Mouse (Mus musculus) erythroblast, adult 5-6 weeks (primary cell): Measurements from ENCODE around the gene Sipa1l3. TPM values are rescaled to one million over a fixed set of nuclear protein-coding genes. Genes with fewer than 3 reads are reported as not detected.

Experiments
- ATAC-seq: replicated peaks from 2 replicates; pipeline ENCODE4 v1.8.0; 2016; ENCODE audit warnings: moderate number of reproducible peaks, mild to moderate bottlenecking, moderate TSS enrichment, inconsistent platforms; ENCODE audit not compliant: poor library complexity, low FRiP score, severe bottlenecking
- total RNA-seq, 2 experiments: library from RNA; stranded (forward) in 1 of 2; stranded (reverse) in 1 of 2; fragments of 150-400 nt in 1 of 2; fragments of 200-764, 138-1000 nt in 1 of 2; gene quantifications; 2 replicates each; pipeline versions ENCODE4 v1.2.3 to v1.2.4; 2015 to 2017; ENCODE audit warnings: low replicate concordance in 2 of 2

Sipa1l3 gene
- total RNA-seq, 2 experiments from 2014 or later, result 5.2 to 5.4 TPM

DNA sequence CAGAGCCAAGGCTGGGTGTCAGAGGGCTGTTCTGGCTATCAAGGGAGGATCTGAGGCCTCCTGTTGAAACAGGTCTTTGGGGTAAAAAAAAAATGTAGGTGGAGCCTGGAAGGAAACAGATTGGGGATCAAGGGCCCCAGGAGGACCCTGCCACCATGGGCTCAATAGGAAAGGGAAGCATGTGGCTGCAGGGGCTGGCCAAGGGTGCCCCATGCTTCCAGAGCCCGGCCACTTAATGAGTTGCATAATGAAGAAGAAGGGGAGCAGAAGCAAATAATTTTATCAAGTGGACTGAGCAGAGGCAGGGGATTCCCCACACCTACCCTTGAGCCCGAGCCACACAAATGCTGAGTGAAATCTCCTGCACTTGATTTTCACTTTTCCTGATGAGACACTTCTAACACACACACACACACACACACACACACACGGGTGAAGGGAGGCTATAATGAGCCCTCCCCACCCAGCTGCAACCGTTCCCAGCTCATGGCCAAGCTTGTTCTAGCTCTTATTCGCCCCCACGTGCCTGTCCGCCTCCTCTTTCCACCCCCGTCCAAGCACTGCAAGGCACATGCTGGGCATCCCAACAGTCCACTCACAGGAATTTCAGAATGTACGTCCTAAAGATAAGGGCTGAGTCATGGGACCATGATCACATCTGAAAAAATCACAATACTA, 6.7 kb downstream of the Sipa1l3 start:
- ATAC-seq, result no peak

DNA sequence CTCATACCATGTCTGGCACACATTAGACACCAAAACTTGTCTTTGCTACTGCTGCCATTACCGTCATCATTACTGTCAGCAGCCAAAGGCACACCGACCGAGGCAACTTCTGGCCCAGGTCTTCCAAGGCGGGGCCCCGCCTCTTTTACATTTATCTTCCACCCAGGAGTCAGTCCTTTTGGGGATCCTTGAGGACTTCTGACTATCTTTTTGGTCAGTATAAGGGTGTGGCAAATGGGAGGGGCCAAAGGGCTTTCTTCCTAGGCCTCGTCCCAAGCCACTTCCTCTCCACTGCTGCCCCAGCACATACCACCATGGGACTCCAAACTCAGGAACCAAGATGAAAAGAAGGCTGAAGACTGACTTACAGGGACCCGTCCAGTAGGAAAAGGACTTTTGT, 9.9 kb downstream of the Sipa1l3 start:
- no peak for ATAC-seq

DNA sequence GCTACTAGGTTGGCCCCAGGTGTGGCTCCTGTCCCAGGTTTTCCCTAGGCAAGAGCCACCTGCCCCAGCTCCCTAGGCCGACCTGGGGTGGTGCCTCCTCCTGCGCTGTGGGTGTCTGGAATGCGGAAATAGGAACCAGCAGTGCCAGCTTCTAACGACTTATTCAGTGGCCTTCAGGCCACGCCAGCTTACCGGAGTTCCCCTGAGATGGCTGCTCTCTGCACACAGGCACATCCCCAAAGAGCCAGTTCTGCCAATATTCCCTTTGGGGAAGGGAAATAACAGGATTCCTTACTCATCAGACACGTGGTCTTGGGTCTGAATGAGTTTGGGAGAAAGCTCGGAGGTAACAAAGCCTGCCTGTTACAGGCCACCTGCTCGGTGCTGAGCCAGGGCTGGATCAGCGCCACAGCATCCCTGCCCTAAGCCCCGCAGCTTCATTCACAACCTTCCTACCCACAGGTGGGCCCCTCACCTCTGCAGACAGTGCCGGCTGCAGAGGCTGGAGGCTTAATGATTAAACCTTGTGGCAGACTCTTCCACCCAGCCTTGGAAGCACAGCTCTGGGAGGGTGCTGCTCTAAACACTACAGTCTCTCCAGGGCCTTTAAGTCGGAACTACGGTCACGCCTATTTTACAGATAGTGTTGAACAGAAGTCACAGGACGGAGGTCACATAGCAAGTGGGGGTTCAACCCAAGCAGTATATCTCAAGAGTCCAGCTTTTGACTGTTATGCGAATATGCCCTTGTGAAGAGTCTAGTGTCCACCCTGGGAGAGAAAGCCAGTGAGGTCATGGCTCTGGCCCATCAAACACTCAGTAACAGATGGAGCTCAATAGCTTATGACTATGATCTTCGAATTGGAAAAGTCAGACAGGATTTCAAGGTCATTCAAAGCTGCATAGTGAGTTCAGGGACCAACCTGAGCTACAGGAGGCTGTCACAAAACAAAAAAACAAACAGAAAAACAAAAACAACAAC, 12.8 kb downstream of the Sipa1l3 start:
- no peak for ATAC-seq

DNA sequence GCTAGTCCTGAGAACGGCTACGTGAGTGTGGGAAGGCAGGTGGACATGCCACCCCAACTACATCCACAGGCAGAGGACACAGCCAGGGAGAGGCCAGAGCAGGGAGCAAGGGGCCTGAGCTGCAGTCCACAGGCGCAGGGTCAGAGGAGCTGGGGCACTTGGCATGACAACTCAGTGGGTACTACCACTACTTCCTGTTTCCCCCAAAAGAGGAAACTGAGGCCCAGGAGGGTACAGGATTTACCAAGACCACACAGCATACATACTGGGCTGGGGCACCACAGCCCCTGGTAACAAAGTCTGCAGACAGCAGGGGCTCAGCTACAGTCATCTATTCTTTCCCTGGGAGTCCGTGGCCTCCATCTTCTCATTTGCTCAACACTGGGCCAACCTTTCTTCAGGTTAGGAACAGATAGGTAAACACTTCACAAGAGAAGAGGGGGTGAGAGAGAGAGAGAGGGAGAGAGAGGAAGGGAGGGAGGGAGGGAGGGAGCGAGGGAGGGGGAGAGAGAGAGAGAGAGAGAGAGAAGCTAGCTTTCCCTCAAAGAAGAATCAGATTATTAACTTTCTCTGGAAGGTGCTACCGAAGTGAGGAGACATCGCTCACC, 13.7 kb downstream of the Sipa1l3 start:
- no peak for ATAC-seq

DNA sequence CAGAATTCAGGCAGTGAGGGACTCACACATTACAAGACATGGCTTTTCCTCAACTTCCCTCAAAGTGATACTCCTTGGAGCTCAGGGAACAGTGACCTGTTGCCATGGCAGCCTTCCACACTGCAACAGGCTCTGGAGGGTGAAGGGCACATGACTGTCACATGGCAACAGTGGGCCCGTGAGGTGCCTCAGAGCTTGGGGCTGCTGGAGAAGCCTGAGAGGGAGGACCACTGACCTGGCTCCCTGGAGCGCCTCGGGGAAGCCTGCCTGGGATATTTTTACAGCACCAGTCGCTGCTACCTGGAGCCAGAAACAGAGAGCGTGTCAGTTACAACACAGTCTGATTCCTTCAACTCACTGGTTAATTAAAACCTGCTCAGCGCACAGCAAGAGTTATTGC, 14.8 kb downstream of the Sipa1l3 start:
- ATAC-seq, result no peak

DNA sequence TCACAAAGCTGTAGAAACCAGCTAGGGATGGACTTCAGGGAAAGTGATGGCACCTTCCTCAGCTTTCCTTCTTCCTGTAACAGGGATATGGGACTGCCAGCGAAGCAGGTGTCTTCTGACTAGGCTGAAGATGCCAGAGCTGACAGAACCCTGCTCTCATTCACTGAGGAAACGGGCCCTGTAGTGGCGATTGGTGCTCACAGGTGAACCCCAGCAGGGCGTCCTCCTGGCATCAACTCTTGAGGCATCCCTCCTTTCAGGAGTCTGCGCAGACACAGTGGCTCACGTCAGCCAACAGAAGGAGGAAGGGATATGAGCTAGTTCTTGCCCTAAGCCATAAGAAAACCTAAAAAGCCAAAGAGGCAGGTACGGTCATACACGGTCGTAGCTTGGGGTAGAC, 17.2 kb downstream of the Sipa1l3 start:
- no peak for ATAC-seq

DNA sequence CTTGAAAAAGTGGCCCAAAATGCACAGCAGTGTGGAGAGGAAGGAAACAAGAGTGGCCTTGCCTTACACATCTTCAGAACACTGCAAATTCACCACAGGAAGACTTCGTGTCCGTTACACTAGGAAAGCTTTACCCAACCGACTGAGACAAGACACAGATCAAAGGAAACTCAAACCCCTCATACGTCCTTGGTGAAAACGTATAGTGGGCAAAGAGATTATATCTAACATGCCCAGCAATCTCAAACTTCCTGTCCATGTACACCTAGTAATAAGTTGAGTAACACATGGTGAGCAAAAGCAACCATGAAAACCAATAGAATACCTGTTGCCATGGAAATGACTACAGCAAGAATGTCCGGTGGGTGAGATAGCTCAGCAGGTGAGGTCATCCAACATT, 19.4 kb downstream of the Sipa1l3 start:
- no peak for ATAC-seq

DNA sequence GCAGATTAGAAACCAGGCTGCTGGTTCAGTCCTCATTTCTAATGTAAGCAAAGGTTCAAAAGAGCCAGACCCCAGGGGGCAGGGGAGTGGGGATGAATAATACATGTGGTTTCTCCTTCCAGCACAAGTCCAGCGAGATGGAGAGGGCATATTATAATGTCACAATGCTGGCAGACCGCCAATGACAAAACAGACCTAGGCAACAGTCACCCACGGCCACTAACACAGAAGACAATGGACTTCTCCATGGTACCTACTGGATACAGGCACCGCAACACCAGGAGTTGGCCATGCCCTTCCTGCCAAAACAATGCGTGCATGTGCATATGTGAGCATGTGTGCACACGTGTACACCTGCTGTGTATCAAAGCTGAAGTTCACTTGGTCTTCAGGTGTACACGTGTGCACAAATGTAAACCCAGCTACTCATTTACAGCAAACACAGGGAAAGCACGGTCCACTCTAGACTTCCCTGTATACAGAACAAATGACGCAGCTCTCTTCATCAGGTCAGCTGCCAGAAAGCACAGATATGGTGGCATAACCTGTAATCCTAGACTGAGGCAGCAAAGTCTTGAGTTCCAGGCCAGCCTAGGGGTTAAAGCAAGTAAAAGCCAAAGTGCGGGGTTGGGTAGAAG, 21.4 kb downstream of the Sipa1l3 start:
- ATAC-seq, result no peak

DNA sequence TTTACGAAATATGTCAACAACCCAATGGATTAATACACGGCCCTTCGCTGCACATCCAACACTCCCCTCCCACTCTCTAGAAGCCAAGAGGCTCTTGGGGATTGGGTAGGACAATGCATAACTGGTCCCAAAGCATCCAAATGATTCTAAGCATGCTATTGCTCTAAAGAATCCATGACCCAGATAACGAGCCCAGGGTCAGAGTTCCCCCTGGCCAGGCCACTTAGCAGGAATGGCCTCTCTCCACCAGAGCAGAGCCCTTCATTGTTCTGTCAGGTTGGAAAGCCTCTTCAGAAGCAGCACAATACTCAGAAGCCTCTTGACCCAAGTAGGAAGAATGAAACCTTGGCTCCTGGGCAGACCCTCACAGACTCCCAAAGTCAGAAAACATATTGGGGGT, 22.1 kb downstream of the Sipa1l3 start:
- ATAC-seq, result no peak

DNA sequence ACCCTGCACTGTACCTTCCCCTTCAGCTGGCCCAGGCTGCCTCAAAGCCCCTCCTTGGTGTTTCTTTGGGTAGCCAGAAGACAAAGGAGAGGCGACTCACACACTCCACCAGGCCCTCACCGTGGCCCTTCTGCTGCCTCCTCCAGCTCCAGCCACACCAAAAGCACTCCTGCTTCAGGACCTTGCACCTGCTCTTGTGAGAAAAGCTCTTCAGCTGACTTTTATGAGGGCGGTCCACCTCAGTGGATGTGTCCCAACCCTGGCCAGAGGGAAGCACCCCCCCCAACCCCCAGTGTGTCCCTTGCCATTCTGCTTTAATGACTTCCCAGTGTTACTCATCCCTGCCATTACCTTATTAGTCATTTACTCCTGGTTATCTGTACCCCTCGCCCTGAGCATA, 22.6 kb downstream of the Sipa1l3 start:
- ATAC-seq, result no peak

DNA sequence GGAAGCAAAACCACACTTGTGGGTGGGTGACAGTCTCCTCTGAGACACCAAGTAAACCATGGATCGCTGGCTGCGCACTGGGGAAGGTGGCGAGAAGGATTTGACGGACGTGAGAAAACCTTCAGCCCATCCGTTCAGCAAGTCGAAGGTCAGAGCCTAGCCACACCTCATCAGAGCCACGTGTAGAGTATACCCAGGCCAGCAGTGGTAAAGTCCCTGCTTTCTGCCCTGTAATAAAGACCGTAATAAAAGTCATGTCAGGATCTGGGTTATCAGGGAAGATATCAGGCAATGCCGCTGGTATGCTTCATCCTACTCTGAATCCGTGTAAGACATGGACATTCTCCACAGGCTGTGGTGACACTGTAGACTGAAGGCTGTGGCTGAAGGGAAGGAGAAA, 23.6 kb downstream of the Sipa1l3 start:
- ATAC-seq, result no peak

DNA sequence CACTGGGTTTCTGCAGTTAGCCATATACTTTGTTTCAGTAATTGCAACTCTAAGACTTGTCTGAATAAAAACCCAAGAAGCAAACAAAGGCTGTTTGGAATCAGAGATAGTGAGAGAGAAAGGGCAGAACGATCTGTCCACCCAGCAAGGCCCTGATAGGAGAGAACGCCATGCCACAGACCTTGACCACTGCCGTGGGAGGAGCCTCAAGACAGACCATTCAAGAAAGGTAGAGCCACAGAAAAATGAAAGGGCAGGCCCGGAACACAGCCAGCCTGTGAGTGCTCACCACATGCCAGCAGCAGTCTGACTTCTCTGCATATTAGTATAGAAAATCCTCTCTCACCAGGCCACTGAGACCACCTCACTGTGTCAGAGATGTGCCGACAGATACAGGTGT, 24.4 kb downstream of the Sipa1l3 start:
- ATAC-seq, result no peak

DNA sequence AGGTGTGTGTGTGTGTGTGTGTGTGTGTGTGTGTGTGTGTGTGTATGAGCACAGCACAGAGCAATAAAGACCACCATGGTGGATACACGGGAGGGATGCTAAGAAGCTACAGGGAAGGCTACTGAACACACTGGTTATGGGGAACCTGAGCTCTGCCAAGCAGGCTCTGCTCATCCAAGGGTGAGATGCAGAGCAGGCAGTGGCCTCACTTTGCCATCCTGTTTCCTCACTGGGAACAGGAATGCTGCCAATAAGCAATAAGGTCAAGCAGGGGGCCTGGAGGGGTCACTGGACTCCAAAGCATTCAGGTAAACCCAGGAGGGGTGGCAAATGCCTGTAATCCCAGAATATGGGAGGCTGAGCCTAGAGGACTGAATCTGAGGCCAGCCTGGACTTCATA, 25.4 kb downstream of the Sipa1l3 start:
- ATAC-seq, result no peak

DNA sequence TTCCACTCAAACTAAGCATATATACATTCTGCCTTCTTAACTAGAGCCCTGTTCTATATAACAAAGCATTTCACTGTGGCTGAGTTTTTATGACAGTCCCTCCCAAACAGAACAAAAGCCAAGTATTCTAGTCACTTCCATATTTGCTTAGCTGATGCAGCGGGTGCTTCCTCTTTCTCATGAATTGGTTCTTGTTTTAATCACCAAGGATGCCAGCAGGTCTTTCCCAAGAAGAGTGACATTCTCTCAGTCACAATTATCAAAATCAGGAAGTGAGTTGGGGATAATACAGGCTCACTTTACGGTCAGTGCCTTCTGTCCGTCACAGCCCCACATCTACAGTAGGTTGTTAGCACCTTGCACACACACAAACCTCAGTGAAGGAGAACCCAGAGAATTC, 26.6 kb downstream of the Sipa1l3 start:
- no peak for ATAC-seq

DNA sequence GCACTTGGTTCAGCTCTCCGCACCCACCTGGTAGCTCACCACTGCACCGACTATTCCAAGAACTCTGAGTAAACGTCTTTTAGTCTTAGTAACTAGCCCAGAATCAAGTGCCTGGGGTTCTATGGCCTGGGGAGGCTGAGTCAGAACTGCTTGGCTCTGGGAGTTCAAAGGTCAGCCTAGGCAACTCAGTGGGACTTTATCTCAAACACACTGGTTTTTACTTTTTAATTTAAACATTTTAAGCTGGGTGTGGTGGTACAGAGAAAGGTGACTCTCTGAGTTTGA, 27.0 kb downstream of the Sipa1l3 start:
- ATAC-seq, result no peak

DNA sequence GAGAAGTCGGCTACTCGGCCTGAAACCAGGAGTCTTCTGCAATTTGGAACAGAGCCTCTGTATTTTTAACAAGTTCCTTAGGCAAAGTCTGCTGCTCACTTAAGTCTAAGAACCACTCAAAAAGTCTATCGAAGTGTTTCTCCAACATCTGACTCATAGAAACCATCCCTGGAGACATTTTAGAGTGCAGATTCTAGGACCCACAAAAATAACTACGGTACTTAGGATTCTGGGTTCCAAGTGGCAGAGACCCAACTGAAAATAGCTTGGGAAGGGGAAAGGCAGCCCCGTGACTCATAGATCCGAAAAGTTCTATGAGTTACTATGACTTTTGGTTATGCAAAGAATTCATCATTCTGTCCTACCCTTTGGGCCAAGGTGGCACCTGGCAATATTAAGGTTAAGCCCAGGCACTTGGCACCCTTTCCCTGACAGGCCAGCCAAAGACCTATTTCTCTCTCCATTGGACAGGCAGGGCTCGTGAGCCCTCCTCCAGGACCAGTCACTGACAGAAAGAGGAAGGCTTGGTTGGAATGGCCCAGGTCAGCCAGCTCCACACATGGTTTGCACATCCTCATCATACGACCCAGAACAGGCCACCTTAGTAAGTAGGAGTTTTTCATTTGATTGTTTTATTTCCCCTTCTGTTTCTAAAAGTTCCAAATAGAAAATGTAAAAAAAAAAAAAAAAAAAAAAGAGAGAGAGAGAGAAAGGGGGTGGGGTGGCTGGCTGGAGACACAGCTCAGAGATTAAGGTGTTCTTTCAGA, 27.6 kb downstream of the Sipa1l3 start:
- no peak for ATAC-seq

DNA sequence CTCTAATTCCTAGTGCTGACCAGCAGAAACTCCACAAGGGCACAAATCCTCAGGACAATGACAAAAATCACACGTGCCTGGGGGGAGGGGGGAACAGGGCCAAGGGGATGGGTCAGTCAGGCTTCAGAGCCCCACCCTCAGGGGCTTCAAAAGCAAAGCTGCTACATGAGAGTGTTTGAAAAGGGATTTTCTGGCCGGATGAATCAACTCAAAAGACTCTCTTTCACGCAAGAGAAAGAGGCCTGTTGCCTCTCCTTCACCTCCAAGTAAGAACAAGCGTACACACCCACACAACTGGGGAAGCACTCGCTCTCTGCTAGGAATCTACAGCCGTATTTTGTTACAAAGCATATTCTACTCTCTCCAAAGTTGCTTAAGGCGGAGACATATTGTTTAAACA, 28.6 kb downstream of the Sipa1l3 start:
- no peak for ATAC-seq

DNA sequence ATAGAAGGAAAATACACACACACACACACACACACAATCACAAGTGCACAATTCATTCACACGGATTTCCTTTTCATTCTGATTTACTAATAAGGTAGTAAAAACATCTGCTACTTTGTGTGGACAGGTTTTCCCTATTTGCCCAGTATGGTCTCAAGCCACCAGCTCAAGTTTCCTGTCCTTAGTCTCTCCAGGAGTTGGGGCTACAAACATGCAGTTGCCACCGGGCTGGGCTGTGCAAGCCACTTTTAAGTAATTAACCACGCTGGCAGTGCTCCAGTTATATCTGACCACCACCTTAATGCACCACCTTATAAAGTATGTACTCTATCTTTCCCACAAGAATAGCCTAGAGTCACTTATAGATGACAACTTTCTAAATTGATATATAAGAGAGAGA, 29.1 kb downstream of the Sipa1l3 start:
- no peak for ATAC-seq

DNA sequence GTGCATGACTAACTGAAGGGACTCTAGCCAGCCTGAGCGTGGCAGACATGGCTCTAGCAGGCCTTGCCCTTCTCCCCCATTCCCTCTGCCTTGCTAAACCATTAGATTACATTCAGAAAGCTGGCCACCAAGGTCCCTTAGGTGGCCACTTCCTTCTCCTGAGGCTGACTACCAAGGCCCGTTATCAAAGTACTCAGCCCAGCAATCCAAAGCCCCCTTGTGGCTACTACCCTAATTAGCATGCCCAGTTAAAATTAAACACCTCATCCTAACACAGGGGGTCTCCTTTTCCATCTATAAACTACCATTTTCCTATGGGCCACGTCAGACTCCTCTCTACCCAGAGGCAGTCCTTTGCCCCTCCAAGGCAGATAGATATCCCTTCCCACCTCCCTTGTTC, 31.7 kb downstream of the Sipa1l3 start:
- ATAC-seq, result no peak

DNA sequence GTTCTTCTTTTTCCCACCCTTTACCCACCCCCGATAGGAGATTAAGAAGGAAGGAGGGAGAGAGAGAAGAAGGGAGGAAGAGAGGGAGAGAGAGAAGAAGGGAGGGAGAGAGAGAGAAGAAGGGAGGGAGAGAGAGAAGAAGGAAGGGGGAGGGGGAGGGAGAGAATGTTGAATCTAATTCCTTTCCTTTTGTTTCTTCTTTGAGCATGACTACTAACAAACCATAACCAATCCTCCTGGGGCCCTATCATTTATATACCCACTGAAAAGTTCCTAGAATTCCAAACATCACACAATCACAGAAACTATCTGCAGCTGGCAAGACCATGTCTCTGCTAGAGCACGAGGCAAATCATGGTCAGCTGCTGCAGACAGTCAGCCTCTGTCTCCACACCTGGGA, 32.7 kb downstream of the Sipa1l3 start:
- no peak for ATAC-seq
